Comparison of ENCODE assay signal across 7 mouse cellular contexts in the genomic region with DNA sequence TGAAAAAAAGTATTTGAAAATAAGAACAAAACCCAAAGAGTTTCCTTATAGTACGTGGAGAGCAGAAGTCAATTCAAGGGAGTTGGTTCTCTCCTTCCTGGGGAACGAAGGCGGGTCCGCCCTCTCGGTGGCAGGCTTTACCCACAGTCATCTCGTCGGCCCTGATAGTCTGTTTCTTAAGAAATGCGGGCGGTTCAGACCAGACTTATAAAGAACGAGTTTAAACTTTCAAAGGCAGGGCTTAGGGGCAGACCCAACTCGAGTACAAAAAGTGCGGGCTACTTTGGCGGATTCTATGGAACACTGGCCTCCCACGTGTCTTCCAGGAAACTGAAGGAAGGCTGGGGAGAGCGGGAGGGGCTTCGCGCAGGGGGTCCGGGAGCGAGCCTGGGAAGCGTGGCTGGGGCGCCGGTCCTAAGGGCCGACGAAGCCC. TPM values are rescaled to one million over a fixed set of nuclear protein-coding genes. Genes with fewer than 3 reads are reported as not detected.
A peak's percentile ranks its signal among the peaks of the same experiment; 100 is the strongest.
DNase-seq lines count a peak whose midpoint lies in the region; ATAC-seq lines count a peak whose summit lies in the region.

No protein-coding gene starts in this region.

- H3K9me3 ChIP-seq in embryonic facial prominence, embryonic 11.5 days (replicated peaks; ENCODE audit: control insufficient read depth, low read length) = no peaks in the 10 kb centered on the region
- H3K9me3 ChIP-seq in intestine, embryonic 14.5 days (ENCODE audit: control insufficient read depth, low read length) = no peaks in the 10 kb centered on the region
- H3K9me3 ChIP-seq in midbrain, embryonic 12.5 days = no peaks in the 10 kb centered on the region

- peak overlapping the region; percentile 93 for H3K27ac ChIP-seq in embryonic facial prominence, embryonic 11.5 days (replicated peaks; ENCODE audit: low read depth, low read length)
- peak overlapping the region; percentile 83 for H3K27ac ChIP-seq in intestine, embryonic 14.5 days (ENCODE audit: low read depth)
- H3K27ac ChIP-seq in midbrain, embryonic 12.5 days (replicated peaks) = peak overlapping the region; percentile 92

- H3K4me1 ChIP-seq in embryonic facial prominence, embryonic 11.5 days (ENCODE audit: control insufficient read depth, insufficient read depth, low read length) = no peaks in the 10 kb centered on the region
- H3K4me1 ChIP-seq in intestine, embryonic 14.5 days (replicated peaks; ENCODE audit: control insufficient read depth, insufficient read depth, low read length) = peaks cover 26% of the 10 kb centered on the region
- peaks cover 28% of the 10 kb centered on the region for H3K4me1 ChIP-seq in midbrain, embryonic 12.5 days

- under 1% methylated on average over 20 of the region's 24 CpGs for WGBS in embryonic facial prominence, embryonic 11.5 days
- under 1% methylated on average over 24 of the region's 24 CpGs for WGBS in intestine, embryonic 14.5 days
- WGBS in midbrain, embryonic 12.5 days = under 1% methylated on average over 22 of the region's 24 CpGs

- H3K9ac ChIP-seq in embryonic facial prominence, embryonic 11.5 days (replicated peaks; ENCODE audit: low read length) = peak overlapping the region; percentile 97
- peak overlapping the region; percentile 96 for H3K9ac ChIP-seq in intestine, embryonic 14.5 days (ENCODE audit: low read length)
- H3K9ac ChIP-seq in midbrain, embryonic 12.5 days (replicated peaks) = peak overlapping the region; percentile 98

- ATAC-seq in embryonic facial prominence, embryonic 11.5 days (replicated peaks; ENCODE audit: insufficient number of reproducible peaks, low FRiP score, low TSS enrichment, low read depth) = no peak; the same call in 1 of the 2 replicates
- ATAC-seq in intestine, embryonic 14.5 days (replicated peaks; ENCODE audit: low FRiP score, low TSS enrichment, low read depth) = peak; percentile 84
- peak; percentile 89; the same call in 1 of the 2 replicates for ATAC-seq in midbrain, embryonic 12.5 days (ENCODE audit: low FRiP score, low read depth)

- peak; percentile 84 for DNase-seq in 3T3-L1 (ENCODE audit: low read depth, low spot score)
- peak; percentile 88 for DNase-seq in CD4-positive helper T cell, adult 2 months (ENCODE audit: low read depth, low spot score)
- peak; percentile 81 for DNase-seq in embryonic facial prominence, embryonic 11.5 days (ENCODE audit: low spot score)
- DNase-seq in intestine, embryonic 14.5 days (ENCODE audit: low spot score) = no peak
- peak; percentile 76 to 77 for DNase-seq in thymus, postnatal 10 days (ENCODE audit: low spot score in 2 of 2)
- DNase-seq in left cerebral cortex, adult 11 months (ENCODE audit: low spot score) = no peak

- H3K4me2 ChIP-seq in embryonic facial prominence, embryonic 11.5 days (ENCODE audit: low read depth, low read length) = peak overlapping the region; percentile 66
- H3K4me2 ChIP-seq in intestine, embryonic 14.5 days (ENCODE audit: low read length) = peak overlapping the region; percentile 94
- peak overlapping the region; percentile 93 for H3K4me2 ChIP-seq in midbrain, embryonic 12.5 days (replicated peaks)

- no peaks in the 10 kb centered on the region for H3K27me3 ChIP-seq in embryonic facial prominence, embryonic 11.5 days (ENCODE audit: control insufficient read depth, insufficient read depth, low read length)
- no peaks in the 10 kb centered on the region for H3K27me3 ChIP-seq in intestine, embryonic 14.5 days (replicated peaks; ENCODE audit: control insufficient read depth, insufficient read depth, low read length)
- H3K27me3 ChIP-seq in midbrain, embryonic 12.5 days = no peaks in the 10 kb centered on the region

- H3K4me3 ChIP-seq in embryonic facial prominence, embryonic 11.5 days (ENCODE audit: low read depth, low read length) = peak overlapping the region; percentile 100
- H3K4me3 ChIP-seq in intestine, embryonic 14.5 days (ENCODE audit: low read depth, low read length) = peak overlapping the region; percentile 99
- H3K4me3 ChIP-seq in midbrain, embryonic 12.5 days = peak overlapping the region; percentile 99

- H3K36me3 ChIP-seq in embryonic facial prominence, embryonic 11.5 days (replicated peaks; ENCODE audit: control insufficient read depth, insufficient read depth, low read depth, low read length) = no peaks in the 10 kb centered on the region
- peaks cover 21% of the 10 kb centered on the region for H3K36me3 ChIP-seq in intestine, embryonic 14.5 days (ENCODE audit: control insufficient read depth, insufficient read depth, low read length)
- no peaks in the 10 kb centered on the region for H3K36me3 ChIP-seq in midbrain, embryonic 12.5 days

RNA-seq across cellular contexts. Expression of a gene that starts 0.5 kb away (rescaled TPM):
- 53.7 and 56.4 TPM in 2 replicates for polyA plus RNA-seq in embryonic facial prominence, embryonic 11.5 days (2014; fragmentation: Nextera tagmentation; extraction: Ambion mirVana)
- 48.2 and 53.3 TPM in 2 replicates for polyA plus RNA-seq in intestine, embryonic 14.5 days (2014; fragmentation: Nextera tagmentation; extraction: Ambion mirVana)
- 49.7 and 53.0 TPM in 2 replicates for polyA plus RNA-seq in midbrain, embryonic 12.5 days (2016; fragmentation: Nextera tagmentation; extraction: Ambion mirVana)

RNA-seq across cellular contexts. Expression of a gene that starts 0.8 kb away (rescaled TPM):
- polyA plus RNA-seq in embryonic facial prominence, embryonic 11.5 days (2014; fragmentation: Nextera tagmentation; extraction: Ambion mirVana) = 1.0 and 1.9 TPM in 2 replicates
- 1.1 and 1.5 TPM in 2 replicates for polyA plus RNA-seq in intestine, embryonic 14.5 days (2014; fragmentation: Nextera tagmentation; extraction: Ambion mirVana)
- 1.6 and 2.3 TPM in 2 replicates for polyA plus RNA-seq in midbrain, embryonic 12.5 days (2016; fragmentation: Nextera tagmentation; extraction: Ambion mirVana)

RNA-seq across cellular contexts. Expression of a gene that starts 14.5 kb away (rescaled TPM):
- polyA plus RNA-seq in embryonic facial prominence, embryonic 11.5 days (2014; fragmentation: Nextera tagmentation; extraction: Ambion mirVana) = 77.4 and 89.8 TPM in 2 replicates
- polyA plus RNA-seq in intestine, embryonic 14.5 days (2014; fragmentation: Nextera tagmentation; extraction: Ambion mirVana) = 69.1 and 78.7 TPM in 2 replicates
- 95.2 and 101 TPM in 2 replicates for polyA plus RNA-seq in midbrain, embryonic 12.5 days (2016; fragmentation: Nextera tagmentation; extraction: Ambion mirVana)

Comparison
In these comparisons a context has a peak if more than half of its experiments do, and no peak if none do; other contexts are left out.
1. DNase-seq: peak in 3T3-L1 (single experiment), CD4-positive helper T cell, adult 2 months (single experiment), embryonic facial prominence, embryonic 11.5 days (single experiment) and thymus, postnatal 10 days (2 of 2); none in intestine, embryonic 14.5 days (single experiment) and left cerebral cortex, adult 11 months (single experiment).
2. Peak in every context shown above with its lines, with median percentiles within 50 percentile points of each other: H3K27ac ChIP-seq, H3K4me2 ChIP-seq, H3K4me3 ChIP-seq and H3K9ac ChIP-seq.